Mouse (Mus musculus): ENCODE measurements around the gene Ccdc194.

Ccdc194 gene

DNA sequence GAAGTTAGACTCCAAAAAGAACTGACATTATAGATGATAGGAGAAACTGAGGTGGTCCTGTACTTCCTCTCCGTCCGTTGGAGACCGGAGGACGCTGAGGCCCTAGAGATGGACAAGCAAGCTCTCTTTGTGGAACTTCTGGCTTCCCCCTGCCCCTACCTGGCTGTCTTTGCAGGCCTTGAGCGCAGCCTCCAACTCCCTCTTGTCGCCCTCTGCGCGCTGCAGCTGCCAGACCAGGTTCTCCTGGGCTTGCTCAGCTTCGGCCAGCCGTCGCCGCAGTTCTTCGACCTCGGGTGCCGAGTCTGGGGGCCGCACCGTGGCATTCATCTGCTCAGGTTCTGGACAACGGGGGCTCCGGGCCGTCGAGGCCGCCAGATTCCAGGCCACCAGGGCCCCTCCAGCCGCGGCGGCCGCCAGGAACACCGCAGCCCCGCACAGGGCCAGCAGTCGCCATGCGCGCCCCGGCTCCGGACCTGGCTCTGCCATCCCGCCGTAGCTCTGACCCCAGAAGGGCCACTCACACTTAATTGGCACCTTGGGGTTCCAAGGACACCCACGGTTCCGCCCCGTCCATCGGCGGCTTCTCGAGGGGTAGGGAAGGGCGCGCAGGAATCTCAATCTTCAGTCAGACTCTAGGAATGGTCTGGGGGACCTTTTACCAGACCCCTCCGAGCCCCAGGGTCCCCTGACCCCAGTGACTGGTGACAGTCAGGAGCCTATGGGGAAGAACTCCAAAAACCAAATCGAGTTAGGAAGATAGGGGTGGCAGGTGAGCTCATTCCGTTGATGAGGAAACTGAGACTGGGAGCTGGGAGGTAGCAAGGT is at the start of gene Ccdc194:
Gene Ccdc194, minus strand, starts transcription at position 486 of the 825 bp plus-strand sequence.
- DNase-seq (ENCODE audit: low read depth) = no peak

DNA sequence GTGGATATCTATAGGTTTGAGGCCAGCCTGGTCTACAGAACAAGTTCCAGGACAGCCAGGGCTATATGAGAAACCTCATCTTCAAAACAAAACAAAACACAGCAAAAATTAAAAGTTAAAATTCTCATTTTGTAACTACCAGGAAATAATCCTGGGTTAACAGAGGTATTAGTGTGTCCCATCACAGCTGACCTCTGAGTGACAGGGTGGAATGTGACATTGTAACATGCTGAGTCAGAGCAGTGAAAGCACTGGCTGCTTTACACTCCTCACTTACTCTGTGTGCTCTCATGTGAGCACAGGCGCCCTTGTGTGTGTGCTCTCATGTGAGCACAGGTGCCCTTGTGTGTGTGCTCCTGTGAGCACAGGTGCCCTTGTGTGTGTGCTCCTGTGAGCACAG is 49.5 kb upstream of the Ccdc194 start:
- no peak for DNase-seq (ENCODE audit: low read depth)

DNA sequence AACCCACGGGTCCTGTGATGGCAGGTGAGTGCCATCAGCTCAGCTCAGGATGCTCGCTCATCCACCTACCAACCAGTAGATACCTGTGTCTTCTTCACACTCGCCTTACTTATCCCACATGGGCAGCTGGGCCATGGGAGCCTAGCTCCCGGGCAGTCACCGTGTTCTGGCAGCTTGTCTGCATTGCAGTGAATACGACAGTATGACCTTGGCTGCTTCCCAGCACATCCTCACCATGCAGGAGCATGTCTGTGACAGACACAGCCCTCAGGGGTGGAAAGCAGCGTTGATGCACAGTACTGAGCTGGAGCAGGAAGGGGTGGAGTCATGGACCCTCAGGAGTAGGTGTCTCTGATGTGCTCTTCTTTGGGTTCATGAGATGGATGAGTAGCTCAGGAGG is 48.9 kb upstream of the Ccdc194 start:
- no peak for DNase-seq (ENCODE audit: low read depth)

DNA sequence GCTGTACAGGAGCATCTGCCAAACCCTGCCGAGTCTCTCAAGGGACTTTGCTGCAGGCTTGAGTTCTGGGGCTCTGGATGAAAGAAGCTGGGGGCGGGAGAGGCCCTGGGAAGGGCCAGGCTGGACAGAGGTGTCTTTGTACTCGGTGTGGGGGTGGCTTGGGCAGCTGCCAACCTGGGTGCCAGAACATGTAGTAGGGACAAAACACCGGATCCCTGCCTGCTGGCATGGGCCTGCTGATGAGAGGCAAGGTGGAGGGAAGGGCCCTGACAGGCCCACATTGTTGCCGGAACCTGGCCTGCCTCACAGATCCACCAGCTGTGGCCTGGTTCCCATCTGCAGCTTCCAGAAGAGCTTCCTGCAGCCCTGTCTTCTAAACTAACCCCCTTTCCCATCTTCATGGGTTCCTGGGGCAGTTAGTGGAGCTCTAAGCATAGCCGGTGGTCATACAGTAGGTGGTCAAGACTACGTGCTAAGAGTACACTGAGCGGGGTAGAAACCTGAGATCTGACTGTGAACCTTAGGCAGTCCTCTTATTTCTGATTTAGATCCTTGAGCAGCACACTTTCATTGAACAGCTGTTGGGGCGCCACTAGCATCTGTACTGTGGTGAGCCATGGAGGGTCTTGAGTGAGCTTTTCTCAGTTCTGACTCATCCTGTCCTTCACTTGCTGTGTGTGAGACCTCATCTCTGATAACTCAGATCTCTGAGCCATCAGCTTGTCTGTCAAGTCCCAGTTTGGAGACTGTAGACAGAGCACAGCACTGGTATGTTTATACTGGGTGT is 47.5 kb upstream of the Ccdc194 start:
- no peak for DNase-seq (ENCODE audit: low read depth)

DNA sequence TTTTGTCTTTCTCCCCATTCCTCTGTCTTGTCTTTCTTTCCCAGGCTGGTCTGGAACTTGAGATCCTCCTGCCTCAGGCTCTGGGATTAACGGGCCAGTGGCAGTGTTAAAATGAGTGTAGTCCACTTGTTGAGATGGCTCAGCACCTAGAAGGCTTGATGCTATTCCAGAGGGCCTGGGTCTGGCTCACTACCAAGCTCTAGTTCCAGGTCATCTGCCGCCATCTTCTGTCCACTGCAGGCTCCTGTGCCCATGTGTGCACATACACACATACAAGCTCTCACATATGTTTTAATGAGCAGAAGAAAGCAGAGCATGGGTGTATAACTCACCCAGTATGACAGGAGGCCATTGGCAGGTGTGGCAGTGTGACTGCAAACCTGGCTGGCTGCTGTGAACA is 46.6 kb upstream of the Ccdc194 start:
- no peak for DNase-seq (ENCODE audit: low read depth)

DNA sequence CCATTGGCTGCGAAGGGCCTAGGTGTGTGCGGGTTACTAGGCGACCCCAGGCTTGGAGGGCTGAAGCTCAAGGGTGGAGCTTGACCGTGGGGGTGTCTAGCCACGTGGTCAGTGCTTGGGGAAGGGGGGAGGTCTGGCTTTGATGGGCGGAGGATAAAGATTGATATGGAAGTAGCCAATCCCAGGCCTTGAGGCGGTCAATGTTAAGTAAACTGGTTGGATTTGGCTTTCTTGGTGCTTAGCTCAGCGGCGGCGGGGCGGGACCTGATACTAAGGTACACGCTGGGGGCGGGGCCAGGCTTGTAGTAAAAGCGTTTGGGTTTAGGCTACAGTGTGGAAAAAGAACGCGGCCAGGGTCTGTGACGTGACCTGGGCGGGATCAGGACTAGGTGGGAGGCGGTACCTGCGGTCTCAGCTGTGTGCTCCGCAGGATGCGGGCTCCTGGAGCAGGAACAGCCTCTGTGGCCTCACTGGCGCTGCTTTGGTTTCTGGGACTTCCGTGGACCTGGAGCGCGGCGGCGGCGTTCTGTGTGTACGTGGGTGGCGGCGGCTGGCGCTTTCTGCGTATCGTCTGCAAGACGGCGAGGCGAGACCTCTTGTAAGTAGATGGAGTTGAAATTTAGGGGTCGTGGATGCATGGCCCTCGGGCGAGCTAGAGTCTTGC is 44.9 kb upstream of the Ccdc194 start:
- peak; percentile 97 for DNase-seq (ENCODE audit: low read depth)

DNA sequence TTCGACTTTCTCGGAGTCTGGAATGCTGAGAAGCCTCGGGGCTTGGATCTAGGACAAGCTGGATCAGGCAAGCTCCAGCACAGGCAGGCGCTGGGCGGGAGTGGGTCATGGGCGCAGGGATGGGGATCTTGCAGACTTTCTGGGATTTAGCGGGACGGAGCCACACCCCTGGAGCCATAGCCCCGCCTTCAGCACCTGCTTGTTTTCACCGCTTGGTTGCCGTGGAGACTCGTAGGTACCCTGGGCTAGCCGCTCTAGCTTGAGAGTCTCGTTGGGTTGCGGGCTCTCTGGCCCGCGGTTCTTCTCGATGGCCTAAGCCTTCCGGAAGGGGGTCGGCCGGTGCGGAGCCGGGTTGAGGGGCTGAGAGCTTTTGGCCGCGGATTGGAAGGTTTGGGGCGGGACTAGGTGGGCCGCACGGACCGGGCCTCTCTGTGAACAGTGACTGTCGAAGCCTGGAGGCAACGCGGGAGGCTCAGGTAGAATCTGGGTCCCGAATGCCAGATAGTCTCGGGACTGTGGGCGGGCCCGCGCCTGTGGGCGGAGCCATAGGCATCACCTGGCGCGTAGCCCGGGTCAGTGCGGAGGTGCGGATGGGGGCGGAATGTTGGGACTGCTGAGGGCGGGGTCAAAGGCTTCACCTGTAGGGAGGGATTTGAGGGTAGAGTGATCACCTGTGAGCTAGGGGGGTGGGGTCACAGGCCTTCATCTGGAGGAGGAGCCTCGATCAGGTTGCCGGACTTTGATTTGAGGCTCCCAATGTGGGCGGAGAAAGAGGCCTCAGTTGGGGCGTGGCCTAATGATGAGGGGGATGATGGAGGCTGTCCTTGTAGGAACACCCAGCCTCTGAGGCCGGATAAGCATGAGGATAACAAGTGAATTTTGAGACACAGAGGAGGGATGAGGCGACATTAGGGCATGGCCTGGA is 44.1 kb upstream of the Ccdc194 start:
- DNase-seq (ENCODE audit: low read depth) = peak; percentile 76

DNA sequence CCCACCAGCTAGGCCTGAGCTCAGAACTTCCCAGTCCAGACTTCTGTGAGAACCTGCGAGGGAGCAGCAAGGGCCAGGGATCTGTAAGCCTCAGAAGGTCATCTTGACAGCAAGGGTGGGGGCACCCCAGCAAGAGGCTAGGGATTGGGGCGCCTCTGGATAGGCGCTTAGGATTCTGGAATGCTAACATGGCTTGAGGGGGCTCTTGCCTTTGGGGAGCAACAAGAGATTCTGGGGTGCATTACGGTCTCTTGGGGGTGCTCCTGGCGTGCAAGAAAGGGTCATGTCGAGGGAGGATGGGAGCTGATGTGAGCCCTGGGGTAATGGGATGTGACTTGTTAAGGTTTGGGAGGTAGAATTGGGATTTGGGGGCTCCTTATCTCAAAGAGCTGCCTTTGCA is 43.4 kb upstream of the Ccdc194 start:
- peak; percentile 34 for DNase-seq (ENCODE audit: low read depth)

DNA sequence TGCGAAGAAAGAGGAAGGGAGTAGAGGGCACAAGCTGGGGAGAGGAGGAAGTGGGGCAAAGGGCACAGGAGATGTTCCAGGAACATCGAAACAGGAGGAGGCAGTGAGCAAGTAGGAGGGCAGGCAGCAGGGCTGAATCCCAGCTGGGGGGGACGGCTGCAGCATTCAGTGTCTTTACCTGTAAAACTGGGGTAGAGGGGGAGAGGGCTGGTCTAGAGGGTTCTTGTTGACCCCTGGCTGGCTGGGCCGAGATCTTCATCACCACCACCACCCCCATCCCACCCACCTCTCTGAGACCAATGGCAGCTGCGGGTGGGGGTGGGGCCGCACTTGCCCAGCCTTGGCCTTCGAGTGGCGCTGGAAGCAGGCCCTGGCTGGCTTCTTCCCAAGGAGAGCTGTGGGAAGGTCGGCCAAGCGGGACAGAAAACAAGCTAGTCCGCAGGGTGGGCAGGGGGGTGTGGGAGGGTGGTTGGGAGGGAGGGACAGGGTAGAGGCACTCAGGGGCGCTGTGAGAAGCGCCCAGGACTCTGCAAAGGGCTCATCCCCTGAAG is 43.0 kb upstream of the Ccdc194 start, which contains the start of gene Slc27a1:
Gene Slc27a1, plus strand, starts transcription at position 496 of the 551 bp plus-strand sequence.
- no peak for DNase-seq (ENCODE audit: low read depth)

DNA sequence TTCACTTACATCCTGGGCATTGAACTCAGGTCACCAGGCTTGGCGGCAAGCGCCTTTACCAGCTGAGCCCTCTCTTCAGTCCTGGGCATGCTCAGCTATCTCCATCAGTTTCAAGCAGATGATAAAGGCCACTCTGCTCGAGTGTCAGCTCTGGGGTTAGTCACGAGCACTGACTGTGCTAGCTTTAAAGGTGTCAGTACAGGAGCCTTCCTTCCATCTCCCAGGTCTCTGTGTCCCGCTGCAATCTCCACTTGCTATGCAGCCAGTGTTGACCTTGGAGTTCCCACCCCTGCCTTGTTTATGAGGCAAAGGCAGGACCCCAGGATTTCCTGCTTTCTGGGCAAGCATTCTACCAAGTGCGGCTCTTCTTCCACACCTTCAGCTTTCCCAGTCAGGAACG is 42.1 kb upstream of the Ccdc194 start:
- no peak for DNase-seq (ENCODE audit: low read depth)

DNA sequence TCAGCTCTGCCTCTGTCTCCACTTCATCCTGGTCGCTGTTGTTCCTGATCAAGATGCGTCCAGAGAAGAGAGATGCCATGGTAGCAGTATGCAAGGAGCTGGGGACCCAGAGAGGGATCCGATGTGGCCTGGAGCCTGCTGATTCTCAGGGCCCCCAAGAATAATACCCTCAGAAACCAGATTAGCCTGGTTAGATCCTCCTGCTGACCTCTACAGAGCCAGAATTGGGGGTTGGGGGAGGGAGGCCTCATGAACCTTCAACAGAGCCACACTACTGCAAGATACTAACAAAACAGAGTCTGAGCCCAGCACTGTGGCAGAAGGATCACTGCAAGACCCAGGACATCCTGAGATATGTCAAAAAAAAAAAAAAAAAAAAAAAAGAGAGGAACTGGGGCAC is 41.0 kb upstream of the Ccdc194 start, which contains the start of gene Nxnl1:
Gene Nxnl1, minus strand, starts transcription at position 101 of the 400 bp plus-strand sequence.
- no peak for DNase-seq (ENCODE audit: low read depth)

DNA sequence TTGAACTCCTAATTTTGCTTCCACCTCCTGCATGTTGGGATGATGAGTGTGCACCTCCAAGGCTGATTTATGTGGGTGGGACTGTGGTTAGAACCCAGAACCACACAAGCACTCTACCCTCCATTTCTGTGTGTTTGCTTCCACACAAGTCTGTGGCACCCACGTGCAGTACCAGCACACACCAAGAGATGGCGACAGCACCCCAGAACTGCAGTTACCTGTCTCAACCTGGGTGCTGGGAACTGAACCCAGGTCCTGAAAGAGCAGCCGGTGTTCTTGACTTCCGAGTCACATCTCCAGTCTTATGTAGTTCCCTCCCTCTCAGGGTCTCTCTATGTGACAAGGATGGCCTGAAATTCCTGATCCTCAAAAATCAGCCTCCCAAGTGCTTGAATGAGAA is 38.5 kb upstream of the Ccdc194 start:
- DNase-seq (ENCODE audit: low read depth) = no peak

DNA sequence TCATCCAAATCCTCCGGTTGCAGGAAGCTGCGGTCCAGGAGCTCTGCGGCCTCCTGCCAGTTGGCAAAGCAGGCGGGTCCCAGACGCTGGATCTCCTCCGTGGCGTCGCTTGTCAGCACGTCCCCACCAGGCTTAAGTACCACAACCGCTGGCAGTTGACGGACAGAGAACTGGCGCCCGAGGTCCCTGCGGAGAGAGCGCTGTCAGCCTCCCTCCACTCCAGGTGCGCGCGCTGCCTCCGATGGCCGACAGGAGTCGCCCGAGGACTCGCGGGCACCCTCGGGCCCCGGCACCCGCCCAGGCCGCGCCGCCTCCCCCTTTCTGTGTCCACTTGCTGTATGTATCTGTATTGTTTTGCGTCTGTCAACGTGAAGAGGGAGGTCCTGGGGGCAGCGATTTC is 37.2 kb upstream of the Ccdc194 start:
- peak; percentile 82 for DNase-seq (ENCODE audit: low read depth)

DNA sequence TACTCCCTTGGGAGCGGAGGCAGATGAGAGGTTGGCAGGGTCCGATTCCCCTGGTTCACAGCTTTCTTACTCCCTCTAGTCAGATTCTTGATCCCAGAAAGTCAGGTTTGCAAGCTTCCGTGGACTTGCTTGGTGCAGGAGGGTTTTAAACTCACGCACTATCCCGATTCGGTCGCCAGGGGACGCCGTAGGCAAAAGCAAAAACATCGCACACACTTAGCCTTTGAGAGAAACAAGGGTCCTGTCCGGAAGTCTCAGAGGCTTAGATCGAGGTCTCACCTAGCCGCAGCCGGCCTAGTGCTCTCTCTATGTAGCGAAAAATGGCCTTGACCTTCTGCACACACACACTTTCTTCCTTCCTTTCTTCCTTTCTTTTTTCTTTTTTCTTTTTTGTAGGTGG is 35.9 kb upstream of the Ccdc194 start:
- peak; percentile 93 for DNase-seq (ENCODE audit: low read depth)

DNA sequence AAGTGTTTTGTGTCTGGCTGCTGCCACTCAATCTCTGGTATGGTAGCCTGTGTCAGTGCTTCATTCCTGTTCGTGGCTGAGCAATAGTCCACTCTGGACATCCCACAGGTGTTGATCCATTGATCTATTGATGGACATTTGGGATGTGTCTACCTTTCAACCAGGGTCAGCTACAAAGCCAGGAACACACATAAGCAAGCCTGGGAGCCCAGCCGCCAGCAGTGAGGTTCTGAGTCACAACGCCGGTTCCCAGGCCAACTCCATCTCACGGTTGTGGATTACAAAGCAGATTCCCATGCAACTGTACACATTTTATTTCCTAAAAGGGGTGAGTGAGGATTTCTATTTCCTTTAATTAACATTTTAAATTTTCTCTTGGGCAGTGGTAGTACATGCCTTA is 35.3 kb upstream of the Ccdc194 start:
- DNase-seq (ENCODE audit: low read depth) = peak; percentile 24

DNA sequence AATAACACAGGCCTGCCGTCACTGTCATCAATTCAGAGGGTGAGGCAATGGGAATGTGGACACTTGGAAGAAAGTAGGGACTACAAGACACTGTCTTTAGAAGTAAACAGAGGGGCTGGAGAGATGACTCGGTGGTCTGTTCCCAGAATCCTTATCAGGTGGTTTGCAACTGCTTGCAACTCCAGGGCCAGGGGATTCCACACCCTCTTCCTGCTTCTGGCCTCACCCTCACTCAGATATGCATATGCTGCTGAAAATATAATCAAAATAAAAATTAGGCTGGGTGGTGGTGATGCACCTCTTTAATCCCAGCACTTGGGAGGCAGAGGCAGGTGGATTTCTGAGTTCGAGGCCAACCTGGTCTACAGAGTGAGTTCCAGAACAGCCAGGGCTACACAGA is 34.6 kb upstream of the Ccdc194 start:
- DNase-seq (ENCODE audit: low read depth) = no peak

DNA sequence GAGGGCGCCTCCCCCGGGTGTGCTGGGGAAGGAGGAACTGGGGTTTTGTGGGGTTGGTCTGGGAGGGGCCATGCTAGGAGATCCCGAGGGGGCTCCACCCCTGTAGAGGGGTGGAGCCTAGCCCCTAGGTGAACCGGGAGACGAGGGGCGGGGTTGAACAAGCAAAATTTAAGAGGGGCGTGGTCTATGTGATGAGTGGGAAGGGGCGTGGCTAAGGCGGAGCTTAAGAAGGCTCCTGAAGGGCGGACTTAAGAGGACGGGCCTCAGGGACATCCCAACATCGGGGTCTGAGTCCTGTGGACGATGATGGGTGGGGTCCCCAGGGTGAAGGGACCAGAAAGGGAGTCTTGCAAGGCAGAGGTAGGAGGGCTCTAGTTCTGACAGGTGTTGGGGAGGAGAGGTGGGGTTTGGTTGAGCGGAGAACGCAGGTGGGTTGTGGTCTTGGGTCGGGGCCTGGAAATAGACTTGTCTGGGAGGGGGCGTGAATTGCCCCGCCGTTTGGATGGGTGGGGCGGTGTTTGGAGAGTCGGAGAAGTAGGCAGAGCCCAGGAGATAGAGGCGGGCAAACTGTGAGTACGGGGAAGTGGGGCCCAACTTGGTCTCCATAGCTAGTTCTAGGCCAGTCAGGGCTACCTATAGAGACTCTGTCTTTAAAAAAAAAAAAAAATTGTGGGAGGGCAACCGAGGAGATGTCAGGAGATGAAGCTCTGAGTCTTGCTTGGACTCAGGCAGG is 33.6 kb upstream of the Ccdc194 start:
- DNase-seq (ENCODE audit: low read depth) = peak; percentile 89

DNA sequence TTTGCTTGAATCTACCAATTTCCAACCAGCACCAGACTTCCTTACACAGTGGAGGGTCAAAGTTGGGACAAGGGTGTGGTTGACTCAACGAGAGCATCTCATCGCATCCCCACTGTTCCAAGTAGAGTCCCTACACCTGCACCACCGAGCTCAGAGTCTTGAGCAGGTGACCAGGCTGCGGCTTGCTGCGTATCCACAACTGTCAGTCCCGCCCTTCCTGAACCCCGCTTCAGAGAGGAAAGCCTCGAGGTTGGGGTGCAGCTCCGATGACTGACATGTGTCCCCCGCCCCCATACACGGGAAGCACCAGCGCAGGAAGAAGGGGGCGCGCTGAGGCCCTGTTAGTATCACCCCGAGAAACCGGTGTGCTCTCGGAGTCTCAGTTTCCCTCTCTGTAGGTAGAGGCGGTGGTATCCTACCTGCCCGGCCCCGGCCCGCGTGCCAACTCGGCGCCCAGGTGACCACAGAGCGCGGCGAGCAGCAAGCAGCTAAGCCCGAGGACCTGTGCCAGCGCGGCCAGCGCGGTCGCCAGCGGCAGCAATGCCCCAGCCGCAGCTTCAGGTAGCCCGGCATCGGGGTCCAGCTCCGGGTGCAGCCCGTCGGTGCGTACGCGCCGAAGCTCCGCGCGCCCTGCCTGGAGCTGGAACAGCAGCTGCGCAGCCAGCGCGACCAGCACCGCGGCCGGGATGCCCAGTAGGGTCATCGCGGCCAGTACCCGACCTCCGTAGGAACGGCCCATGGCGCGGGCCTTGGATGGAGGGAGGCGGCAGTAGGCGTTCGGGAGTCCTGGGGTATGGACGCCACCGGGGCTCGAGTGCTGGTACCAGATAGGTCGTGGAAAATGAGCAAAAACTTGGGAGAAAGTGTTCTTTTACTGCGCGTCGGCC is 32.8 kb upstream of the Ccdc194 start, which contains the start of gene Tmem221:
Gene Tmem221, minus strand, starts transcription at position 801 of the 887 bp plus-strand sequence.
- DNase-seq (ENCODE audit: low read depth) = peak; percentile 64

DNA sequence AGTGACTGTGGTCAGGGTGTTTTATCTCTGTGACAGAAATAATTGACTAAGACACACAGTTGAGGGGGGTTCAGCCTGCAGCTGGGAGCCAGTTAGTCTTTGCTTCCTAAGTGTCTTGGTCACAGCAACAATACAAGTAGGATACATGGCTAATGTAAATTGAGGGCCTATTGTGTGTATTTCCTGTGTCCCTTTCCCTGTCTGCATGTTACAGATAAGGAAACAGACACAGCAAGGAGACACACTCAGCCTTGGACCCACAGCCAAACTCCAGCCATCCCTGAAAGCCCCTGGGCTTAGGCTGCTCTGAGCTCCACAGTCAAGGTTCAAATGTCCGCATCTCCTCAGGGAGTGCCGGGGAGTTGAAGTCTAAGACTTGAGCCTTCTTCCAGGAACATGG is 29.1 kb upstream of the Ccdc194 start:
- no peak for DNase-seq (ENCODE audit: low read depth)
